Mouse (Mus musculus): ENCODE results near the gene Msh2.
A peak's percentile ranks its signal among the peaks of the same experiment; 100 is the strongest.
"Not testable (repeated sequence)": the region's sequence is repeated elsewhere in the genome, so short reads cannot be mapped to it uniquely, and the experiment has no call there.

Msh2 gene

DNA sequence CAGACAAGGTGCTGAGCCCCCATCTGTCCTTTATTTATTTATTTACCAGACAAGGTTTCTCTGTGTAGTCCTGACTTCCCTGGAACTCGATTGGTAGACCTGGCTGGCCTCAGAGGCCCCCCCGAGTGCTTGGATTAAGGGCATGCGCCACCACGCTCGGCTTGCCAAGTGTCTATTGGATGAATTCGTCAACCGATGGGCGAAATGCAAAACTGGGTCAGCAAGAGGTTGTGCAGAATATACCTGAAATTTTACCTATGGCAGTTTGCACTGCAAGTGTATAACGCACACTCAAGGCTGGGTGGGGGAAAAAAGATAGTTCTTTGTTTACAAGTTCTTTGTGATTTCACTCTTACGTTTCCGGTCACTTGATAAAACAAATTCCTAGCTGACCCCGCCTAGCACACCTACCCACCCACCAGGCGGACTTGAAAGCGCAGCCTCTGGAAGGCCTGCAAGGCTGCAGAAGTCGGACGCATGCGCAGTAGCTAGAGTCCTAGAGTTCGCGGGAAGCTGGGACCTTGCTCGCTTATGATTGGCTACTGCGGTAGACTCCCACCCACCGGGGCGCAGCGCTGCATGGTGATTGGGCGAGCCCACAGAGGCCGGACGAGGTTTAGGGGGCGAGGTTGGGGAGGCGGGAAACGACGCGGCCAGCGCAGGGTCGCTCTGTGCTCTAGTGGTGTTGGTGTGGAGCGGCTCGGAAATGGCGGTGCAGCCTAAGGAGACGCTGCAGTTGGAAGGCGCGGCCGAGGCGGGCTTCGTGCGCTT, at the start of gene Msh2:
TSS of gene Msh2 (plus strand) at position 441 of the 771 bp plus-strand sequence.
- peak; percentile 97 for DNase-seq (ENCODE audit: low spot score in 2 of 2)

DNA sequence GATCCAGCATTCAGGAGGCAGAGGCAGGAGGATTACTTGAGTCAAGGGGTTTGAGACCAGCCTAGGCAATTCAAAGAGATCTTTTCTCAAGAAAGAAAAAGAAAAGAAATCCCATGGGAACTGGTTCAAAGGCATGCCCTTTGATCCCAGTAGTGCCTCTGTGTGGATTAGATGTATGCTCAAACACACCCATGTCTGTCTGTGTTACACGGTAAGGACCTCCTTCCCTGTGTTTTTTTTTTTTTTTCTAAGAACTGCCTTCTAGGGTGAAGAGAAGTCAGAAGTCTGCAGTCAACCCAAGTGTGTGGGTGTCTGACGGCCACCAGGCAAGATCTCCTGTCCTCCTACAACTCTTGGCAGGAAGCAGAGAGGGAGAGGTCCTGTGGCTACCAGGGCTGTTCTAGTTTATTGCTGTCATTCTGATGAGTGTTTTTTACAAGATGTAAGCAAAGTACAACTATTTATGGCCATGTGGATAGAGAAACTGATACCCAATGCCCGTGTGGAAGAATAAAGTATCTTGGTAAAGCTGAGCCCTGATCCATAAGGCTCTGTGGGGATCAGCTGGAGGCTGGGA, 46.5 kb upstream of the Msh2 start:
- no peak for DNase-seq (ENCODE audit: low spot score in 2 of 2)

DNA sequence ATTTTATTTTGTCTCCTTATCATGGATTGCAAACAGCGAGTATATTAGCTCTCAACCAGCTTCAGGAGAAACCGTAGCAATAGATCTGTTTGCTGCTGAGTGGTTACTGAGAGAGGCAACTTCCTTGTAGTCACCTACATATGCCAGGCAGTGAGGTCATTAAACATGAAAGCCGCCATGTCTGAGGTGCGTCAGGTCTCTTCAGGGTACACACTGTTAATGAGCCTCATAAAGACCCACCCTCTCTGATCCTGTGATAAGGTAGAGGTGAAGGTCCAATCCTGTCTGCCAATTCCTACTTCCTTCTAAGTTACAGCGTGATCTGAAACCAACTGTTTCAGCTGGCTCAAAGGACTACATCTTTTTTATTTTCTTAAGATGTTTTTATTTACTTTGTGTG, 44.0 kb upstream of the Msh2 start:
- DNase-seq (ENCODE audit: low spot score in 2 of 2): no peak

GRCm38 (mm10) chr17:87628706-87629105, 43.4 kb upstream of the Msh2 start:
- no peak for DNase-seq (ENCODE audit: low spot score in 2 of 2)

DNA sequence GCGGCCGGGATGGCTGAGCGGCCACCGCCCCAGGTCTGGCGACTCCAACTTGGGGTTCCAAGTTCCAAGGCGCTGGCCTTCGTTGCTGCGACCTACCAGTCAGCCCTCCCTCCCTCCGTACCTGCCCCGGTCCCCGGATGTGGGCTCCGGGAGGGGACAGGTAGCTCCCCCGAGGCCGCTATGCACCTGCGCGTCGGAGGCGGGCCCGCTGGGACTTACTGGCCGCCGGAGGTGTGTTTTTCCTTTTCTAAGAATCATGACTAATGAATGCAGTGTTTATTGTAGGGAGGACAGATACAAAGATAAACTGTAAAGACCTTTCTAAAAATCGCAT, 35.1 kb upstream of the Msh2 start:
- peak; percentile 34 to 50 for DNase-seq (ENCODE audit: low spot score in 2 of 2)

DNA sequence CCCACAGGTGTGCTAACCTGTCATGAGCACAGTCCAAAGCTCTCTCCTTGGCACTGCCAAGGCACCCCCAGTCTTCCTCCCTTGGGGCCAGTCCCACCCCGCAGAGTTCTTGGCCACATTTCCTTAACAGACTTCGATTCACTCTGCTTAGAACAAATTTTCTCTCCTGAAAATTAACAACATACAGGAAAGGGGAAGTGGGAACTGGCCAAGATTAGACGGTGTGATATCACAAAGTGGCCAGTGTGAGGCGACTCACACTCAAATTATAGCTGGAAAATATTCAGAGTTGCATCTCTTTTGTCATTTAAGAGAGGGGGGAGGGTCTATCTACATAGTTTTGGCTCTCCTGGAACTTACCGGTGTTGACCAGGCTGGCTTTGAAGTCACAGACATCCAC, 32.9 kb upstream of the Msh2 start:
- DNase-seq (ENCODE audit: low spot score in 2 of 2): no peak

DNA sequence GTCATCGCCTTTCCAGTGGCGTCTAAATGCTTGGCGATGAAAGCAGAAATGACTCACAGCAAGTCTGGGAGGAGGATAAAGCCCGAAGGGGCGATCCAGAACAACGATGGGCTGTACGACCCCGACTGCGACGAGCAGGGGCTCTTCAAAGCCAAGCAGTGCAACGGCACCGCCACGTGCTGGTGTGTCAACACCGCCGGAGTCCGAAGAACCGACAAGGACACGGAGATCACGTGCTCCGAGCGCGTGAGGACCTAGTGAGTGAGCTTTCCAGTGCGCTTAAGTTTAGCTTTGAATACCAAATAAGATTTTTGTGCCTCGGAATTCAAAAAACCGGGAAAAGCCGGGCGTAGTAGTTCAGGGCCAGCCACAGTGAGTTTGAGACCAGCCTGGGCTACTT, 31.9 kb upstream of the Msh2 start:
- DNase-seq (ENCODE audit: low spot score in 2 of 2): no peak

GRCm38 (mm10) chr17:87641006-87641405, 31.1 kb upstream of the Msh2 start:
- DNase-seq (ENCODE audit: low spot score in 2 of 2): no peak

GRCm38 (mm10) chr17:87642744-87643143, 29.4 kb upstream of the Msh2 start:
- no peak for DNase-seq (ENCODE audit: low spot score in 2 of 2)

GRCm38 (mm10) chr17:87655616-87656015, 16.5 kb upstream of the Msh2 start:
- not testable (repeated sequence) for DNase-seq (ENCODE audit: low spot score in 2 of 2)

DNA sequence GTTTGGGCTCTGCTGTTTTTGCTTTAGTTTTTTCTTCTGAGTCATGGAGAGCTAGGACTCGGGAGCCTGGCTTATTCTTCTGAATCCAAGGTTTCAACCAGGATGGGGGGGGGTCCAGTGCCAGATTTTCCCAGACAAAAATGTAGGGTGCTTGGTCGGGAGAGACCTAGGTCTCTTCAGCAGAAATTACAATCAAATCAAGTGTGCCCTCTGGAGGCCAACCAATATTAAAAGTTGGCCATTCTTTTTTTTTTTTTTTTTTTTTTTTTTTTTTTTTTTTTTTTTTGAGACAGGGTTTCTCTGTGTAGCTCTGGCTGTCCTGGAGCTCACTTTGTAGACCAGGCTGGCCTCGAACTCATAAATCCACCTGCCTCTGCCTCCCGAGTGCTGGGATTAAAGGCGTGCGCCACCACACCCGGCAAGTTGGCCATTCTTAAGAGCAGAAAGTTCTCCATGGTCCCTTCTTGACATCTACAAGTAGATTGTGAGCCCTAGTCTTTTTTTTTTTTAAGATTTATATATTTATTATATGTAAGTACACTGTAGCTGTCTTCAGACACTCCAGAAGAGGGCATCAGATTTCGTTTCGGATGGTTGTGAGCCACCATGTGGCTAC, 10.1 kb upstream of the Msh2 start:
- DNase-seq (ENCODE audit: low spot score in 2 of 2): not testable (repeated sequence)

GRCm38 (mm10) chr17:87664238-87664637, 7.9 kb upstream of the Msh2 start:
- DNase-seq (ENCODE audit: low spot score in 2 of 2): no peak

- DNase-seq (ENCODE audit: low spot score in 2 of 2): peak; percentile 48 to 54
Observed at GRCm38 (mm10) chr17:87665066-87665822, 6.9 kb upstream of the Msh2 start.

- DNase-seq (ENCODE audit: low spot score in 2 of 2): peak; percentile 49 to 62
Observed at GRCm38 (mm10) chr17:87672677-87673286, 652 bp downstream of the Msh2 start.

DNA sequence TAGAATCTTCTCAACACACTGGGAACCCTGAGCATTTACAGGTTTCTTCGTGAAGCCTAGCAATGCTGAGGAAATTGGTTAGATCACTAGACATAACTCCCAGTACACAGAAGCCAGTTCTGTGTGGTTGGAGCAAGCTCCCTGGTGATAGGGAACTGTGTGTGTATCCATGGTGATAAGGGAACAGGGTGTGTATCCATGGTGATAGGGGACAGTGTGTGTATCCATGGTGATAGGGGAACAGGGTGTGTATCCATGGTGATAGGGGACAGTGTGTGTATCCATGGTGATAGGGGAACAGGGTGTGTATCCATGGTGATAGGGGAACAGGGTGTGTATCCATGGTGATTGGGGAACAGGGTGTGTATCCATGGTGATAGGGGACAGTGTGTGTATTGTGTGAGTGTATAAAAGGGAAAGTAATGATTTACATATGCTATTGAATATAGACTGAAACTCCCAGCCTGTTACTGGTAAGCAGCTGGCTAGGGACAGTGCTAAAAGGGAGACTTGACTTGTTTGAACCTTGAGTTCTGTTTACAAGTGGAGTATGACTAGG, 4.9 kb downstream of the Msh2 start:
- not testable (repeated sequence) for DNase-seq (ENCODE audit: low spot score in 2 of 2)

DNA sequence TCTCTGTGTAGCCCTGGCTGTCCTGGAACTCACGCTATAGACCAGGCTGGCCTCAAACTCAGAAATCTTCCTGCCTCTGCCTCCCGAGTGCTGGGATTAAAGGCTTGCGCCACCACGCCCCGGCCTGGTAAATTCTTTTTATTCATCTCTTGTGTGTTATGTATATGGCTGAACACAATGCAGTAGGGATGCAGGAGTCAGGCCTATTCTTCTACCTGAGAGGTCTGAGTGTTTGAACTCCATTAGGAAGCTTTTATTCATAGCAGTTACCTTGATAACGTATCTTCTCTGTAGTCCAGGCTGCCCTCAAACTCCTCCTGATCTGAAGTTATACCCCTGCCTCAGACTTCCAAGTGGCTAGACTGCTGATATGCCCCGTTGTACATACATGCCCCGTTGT, 5.5 kb downstream of the Msh2 start:
- DNase-seq (ENCODE audit: low spot score in 2 of 2): no peak

DNA sequence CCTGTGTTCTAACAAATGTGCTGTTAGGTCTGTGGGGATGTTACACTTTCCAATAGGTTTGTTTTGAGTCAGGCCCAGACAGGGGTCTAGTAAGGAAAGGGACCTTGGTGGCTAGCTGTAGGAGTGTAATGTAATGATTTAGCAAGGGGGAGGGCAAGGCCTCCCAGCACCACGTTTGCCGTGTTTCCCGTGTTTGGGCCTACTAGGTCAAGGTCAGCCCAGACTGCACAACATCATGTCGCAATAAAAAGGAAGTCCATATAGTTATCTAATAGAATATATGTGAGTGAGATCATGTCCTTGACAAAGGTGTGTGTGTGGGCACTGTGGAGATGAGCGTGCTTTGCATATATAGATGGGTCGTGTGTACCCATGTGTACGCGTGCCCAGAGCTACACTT, 17.1 kb downstream of the Msh2 start:
- no peak for DNase-seq (ENCODE audit: low spot score in 2 of 2)

DNA sequence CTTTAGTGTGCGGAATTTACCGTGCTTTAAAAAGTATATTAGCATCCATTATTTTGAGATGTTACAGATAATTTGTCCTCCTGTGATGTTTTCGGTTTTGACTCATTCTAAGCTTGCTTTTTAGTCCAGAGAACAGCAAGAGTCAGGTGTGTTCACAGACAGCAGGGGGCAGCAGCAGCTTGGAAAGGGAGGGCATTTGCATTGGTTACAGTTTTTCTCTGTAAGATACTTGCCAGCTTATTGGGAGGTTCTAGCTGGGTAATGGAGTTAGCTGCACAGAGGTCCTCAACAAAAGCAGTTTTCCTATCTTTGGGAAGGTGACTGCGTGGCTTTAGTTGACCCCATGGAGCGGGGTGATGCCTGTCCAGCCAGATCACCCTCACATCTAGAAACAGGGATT, 19.8 kb downstream of the Msh2 start:
- peak; percentile 15 to 29 for DNase-seq (ENCODE audit: low spot score in 2 of 2)

DNA sequence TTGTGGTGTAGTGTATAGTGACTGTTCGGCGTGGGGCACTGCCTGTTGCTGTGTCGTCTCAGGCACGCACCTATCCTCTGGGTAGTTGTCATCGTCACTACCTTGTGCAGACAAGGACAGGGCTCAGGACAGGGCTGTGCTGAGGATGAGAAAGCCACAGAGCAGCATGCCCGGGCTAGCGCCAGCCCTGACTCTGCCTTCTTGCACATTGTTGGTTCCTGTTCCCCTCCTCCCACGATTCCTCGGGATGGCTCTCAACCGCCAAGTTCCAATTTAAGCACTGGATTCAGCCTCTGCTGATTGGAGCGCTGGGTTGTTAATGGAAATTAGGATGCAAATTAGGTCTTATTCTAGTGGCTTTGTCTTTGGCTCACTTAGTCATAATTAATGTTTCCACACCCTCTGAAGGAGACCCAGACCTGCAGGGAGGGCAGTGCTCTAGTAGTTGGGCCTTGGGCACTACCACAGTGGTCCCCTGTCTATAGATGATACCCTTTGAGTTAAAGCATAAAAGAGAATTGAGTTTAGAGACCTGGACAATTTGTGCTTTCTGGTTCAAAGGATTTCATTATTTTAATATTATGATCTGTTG, 23.8 kb downstream of the Msh2 start:
- DNase-seq (ENCODE audit: low spot score in 2 of 2): no peak

DNA sequence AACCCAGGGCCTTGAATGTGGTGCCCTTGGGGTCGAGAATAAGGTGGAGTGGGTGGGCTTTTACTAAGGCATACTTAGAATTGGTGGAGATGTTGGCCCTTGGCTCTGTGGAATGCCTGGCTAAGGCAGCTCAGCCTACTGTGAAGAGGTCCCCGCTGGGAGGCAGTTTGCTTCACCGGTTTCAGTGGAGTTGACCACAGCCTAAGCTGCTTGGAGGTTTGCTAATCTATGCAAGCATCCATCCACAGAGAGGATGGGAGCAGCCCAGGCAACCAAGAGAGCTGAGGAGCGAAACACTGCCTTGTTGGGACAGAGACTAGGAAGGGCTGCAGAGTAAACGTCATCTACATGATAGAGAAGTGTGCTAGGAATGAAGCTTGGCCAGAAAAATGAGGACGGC, 24.7 kb downstream of the Msh2 start:
- DNase-seq (ENCODE audit: low spot score in 2 of 2): no peak

- DNase-seq (ENCODE audit: low spot score in 2 of 2): no peak
Observed at GRCm38 (mm10) chr17:87698996-87699765, 27.1 kb downstream of the Msh2 start.
